Mouse (Mus musculus): ENCODE results near the gene Rpl10a. TPM values are rescaled to one million over a fixed set of nuclear protein-coding genes. Genes with fewer than 3 reads are reported as not detected.

Gene Rpl10a
- polyA plus RNA-seq, 1 experiment from 2014 or later = 367 TPM

DNA sequence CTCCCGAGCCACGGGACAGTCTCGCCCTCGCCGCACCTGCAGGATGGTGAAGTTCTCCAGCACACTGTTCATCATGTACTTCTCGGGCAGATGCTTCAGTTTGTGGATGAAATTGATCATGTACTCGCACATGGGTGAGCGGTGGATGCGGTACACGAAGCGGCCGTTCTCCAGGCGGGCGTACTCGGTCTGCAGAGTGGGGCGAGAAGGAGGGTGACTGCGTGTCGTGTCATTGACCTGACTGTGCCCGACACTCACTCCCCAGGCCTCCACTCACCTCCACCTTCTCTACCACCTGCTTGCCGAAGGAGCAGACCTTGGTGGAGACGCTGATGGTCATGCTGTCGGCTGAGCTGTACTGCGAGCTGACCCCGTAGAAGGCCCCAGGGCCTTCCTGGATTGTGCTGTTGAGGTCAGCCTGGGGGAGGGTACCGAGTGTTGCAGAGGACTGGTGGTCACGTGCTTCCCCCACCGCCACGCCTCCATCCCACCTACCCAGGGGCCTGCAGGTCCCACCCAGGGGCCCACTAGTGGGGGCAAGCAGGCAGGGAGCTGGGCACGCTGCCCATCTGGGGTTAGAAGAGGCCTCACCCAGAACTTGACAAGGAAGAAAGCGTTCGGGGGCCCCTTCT is 4.8 kb downstream of the Rpl10a start:
- Histone ChIP-seq H3K4me2 (ENCODE audit: low read depth, low read length) (no peak overlapping the region), H3K4me1 (ENCODE audit: control insufficient read depth, insufficient read depth, low read length) (peaks cover 11% of the 10 kb centered on the region), H3K9ac (replicated peaks; ENCODE audit: low read depth, low read length) (0 out of 2 replicates have a peak overlapping the region, but pooled peaks have one; percentile 3), H3K9me3 (ENCODE audit: control insufficient read depth, low read length) (no peaks in the 10 kb centered on the region), H3K36me3 (ENCODE audit: control insufficient read depth, insufficient read depth, low read length) (peaks cover 16% of the 10 kb centered on the region; the same call in 1 of the 2 replicates), H3K4me3 (ENCODE audit: low read depth, low read length) (no peak overlapping the region), H3K27ac (ENCODE audit: low read depth, low read length) (no peak overlapping the region), H3K27me3 (ENCODE audit: control insufficient read depth, insufficient read depth, low read length) (no peaks in the 10 kb centered on the region)
- no peak for ATAC-seq (ENCODE audit: low read depth)
- 56% methylated on average over 31 of the region's 31 CpGs for WGBS

DNA sequence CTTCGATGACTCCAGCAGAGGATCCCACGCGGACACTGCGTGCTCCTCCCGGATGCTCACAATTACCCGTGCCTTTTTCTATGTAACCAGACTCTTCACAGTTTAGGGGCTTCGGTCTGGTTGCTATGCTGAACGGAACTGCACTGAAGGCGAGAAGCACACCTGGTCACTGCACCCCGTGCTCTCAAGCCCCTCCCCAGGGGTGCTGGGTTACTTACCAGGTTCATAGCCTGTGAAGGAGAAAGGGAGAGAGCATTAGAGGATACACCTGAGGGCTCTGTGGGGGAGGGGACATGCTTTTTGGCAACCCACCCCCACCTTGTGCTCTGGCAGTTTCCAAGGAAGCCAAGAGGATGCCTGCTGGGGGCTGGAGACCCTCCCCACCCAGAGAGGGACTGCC is 7.0 kb downstream of the Rpl10a start:
- Histone ChIP-seq H3K4me2 (ENCODE audit: low read depth, low read length) (no peak overlapping the region), H3K4me3 (ENCODE audit: low read depth, low read length) (no peak overlapping the region), H3K9ac (replicated peaks; ENCODE audit: low read depth, low read length) (no peak overlapping the region), H3K9me3 (ENCODE audit: control insufficient read depth, low read length) (no peaks in the 10 kb centered on the region), H3K36me3 (ENCODE audit: control insufficient read depth, insufficient read depth, low read length) (peaks cover 9% of the 10 kb centered on the region; the same call in 1 of the 2 replicates), H3K4me1 (ENCODE audit: control insufficient read depth, insufficient read depth, low read length) (no peaks in the 10 kb centered on the region), H3K27ac (ENCODE audit: low read depth, low read length) (no peak overlapping the region), H3K27me3 (ENCODE audit: control insufficient read depth, insufficient read depth, low read length) (no peaks in the 10 kb centered on the region)
- 77% methylated on average over 10 of the region's 10 CpGs for WGBS
- no peak for ATAC-seq (ENCODE audit: low read depth)

DNA sequence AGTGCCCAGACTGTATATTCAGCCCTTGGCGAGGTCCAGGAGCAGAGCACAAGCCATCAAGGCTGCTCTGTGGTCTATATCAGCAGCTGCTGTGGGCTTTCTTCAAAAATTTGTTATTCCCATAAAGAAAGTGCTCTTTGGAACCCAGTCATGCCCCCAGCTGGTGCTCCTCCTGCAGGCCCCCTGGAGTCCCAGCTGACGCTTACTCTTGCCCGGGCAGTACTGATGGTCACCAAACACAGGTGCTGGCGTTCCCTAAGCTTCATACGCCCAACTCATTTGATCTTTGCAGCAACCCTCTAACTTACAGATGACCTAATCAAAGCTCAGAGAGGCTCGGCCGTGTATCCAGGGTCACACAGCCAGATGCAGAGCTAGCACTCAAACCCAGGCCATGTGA is 9.3 kb downstream of the Rpl10a start:
- Histone ChIP-seq H3K4me1 (ENCODE audit: control insufficient read depth, insufficient read depth, low read length) (peaks cover 4% of the 10 kb centered on the region; the same call in 1 of the 2 replicates), H3K9me3 (ENCODE audit: control insufficient read depth, low read length) (no peaks in the 10 kb centered on the region), H3K36me3 (ENCODE audit: control insufficient read depth, insufficient read depth, low read length) (no peaks in the 10 kb centered on the region), H3K4me2 (ENCODE audit: low read depth, low read length) (no peak overlapping the region), H3K27ac (ENCODE audit: low read depth, low read length) (no peak overlapping the region), H3K27me3 (ENCODE audit: control insufficient read depth, insufficient read depth, low read length) (no peaks in the 10 kb centered on the region), H3K4me3 (ENCODE audit: low read depth, low read length) (no peak overlapping the region), H3K9ac (replicated peaks; ENCODE audit: low read depth, low read length) (no peak overlapping the region)
- WGBS = 92% methylated on average over 7 of the region's 7 CpGs
- no peak for ATAC-seq (ENCODE audit: low read depth)

DNA sequence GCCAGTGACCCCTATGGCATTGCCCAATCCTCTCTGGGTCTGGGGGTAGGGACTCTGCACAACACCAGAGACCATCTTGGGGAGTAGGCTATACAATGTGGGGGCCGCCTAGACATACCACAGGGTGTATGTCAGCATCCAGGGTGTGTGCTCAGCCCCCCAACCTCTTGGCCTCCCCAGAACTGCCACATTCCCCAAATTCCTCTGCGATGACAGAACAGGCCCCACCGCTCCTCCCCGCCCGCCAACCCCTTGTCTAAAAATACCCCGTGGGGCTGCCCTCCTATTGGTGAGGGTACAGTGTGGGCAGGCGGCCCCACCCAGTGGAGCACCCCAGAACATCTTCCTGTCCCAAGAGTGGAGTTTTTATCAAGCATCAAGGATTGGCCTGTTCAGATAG is 12.3 kb downstream of the Rpl10a start:
- Histone ChIP-seq H3K4me1 (ENCODE audit: control insufficient read depth, insufficient read depth, low read length) (peaks cover 4% of the 10 kb centered on the region; the same call in 1 of the 2 replicates), H3K27ac (ENCODE audit: low read depth, low read length) (no peak overlapping the region), H3K36me3 (ENCODE audit: control insufficient read depth, insufficient read depth, low read length) (no peaks in the 10 kb centered on the region), H3K4me2 (ENCODE audit: low read depth, low read length) (peak overlapping the region; percentile 50), H3K27me3 (ENCODE audit: control insufficient read depth, insufficient read depth, low read length) (peaks cover 4% of the 10 kb centered on the region; the same call in 1 of the 2 replicates), H3K9ac (replicated peaks; ENCODE audit: low read depth, low read length) (peak overlapping the region; percentile 28; the same call in 1 of the 2 replicates), H3K4me3 (ENCODE audit: low read depth, low read length) (no peak overlapping the region), H3K9me3 (ENCODE audit: control insufficient read depth, low read length) (no peaks in the 10 kb centered on the region)
- ATAC-seq (ENCODE audit: low read depth) = no peak
- 81% methylated on average over 7 of the region's 7 CpGs for WGBS

DNA sequence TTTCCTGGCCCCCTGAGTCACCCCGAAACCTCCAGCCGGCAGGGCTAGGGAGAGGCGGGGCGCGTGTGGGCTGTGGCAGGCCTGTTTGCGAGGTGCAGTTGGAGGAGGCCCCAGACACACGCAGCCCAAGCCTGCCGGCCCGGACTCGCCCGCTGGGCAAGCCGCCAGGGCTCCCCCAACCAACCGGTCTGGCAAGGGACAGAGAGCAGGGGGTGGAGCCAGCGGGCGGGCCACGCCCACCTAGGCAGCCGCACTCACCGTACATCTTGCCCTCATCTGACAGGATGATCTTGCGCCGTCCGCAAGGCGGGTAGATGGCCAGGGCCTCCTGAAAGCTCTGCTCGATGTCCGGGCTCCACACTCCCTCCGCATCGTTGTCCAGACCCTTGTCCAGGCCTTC is 12.8 kb downstream of the Rpl10a start:
- no peaks in the 10 kb centered on the region for H3K36me3 ChIP-seq (ENCODE audit: control insufficient read depth, insufficient read depth, low read length)
- 0 out of 2 replicates have a peak overlapping the region, but pooled peaks have one; percentile 7 for H3K4me3 ChIP-seq (ENCODE audit: low read depth, low read length)
- peak overlapping the region; percentile 28; the same call in 1 of the 2 replicates for H3K9ac ChIP-seq (replicated peaks; ENCODE audit: low read depth, low read length)
- WGBS = 5% methylated on average over 25 of the region's 26 CpGs
- no peaks in the 10 kb centered on the region for H3K9me3 ChIP-seq (ENCODE audit: control insufficient read depth, low read length)
- peak; percentile 81 for ATAC-seq (ENCODE audit: low read depth)
- H3K27ac ChIP-seq (ENCODE audit: low read depth, low read length) = no peak overlapping the region
- peaks cover 4% of the 10 kb centered on the region; the same call in 1 of the 2 replicates for H3K4me1 ChIP-seq (ENCODE audit: control insufficient read depth, insufficient read depth, low read length)
- H3K4me2 ChIP-seq (ENCODE audit: low read depth, low read length) = peak overlapping the region; percentile 50
- H3K27me3 ChIP-seq (ENCODE audit: control insufficient read depth, insufficient read depth, low read length) = peaks cover 4% of the 10 kb centered on the region; the same call in 1 of the 2 replicates

DNA sequence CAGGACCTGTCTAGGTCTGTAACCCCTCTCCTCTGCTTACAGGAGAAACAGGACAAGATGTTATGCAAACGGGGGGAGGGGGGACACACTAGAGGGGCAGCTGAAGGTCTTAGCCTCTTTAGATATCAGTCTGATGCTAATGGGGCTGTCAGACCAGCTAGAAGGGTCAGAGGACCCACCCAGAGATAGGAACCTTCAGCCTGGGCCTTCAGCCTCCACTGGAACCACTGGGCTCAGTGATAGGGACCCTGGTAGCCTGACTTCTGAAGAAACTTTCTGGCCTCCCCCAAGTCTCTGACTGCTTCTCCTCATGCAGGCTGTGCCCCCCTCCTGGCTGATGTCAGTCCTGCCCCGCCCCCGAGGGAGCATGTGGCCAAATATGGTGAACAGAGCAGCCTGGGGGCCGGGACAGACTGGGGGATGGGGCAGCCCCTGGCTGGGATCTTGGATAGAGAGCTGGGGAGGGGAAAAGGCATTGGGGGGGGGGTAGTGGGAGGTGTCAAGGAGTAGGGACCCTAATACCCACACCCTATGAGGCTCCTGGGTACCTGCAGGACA is 15.9 kb downstream of the Rpl10a start:
- no peak overlapping the region for H3K9ac ChIP-seq (replicated peaks; ENCODE audit: low read depth, low read length)
- peaks cover 4% of the 10 kb centered on the region; the same call in 1 of the 2 replicates for H3K4me1 ChIP-seq (ENCODE audit: control insufficient read depth, insufficient read depth, low read length)
- H3K4me2 ChIP-seq (ENCODE audit: low read depth, low read length) = no peak overlapping the region
- 52% methylated on average over 4 of the region's 4 CpGs for WGBS
- no peak overlapping the region for H3K27ac ChIP-seq (ENCODE audit: low read depth, low read length)
- no peak for ATAC-seq (ENCODE audit: low read depth)
- H3K9me3 ChIP-seq (ENCODE audit: control insufficient read depth, low read length) = no peaks in the 10 kb centered on the region
- no peaks in the 10 kb centered on the region for H3K36me3 ChIP-seq (ENCODE audit: control insufficient read depth, insufficient read depth, low read length)
- peaks cover 4% of the 10 kb centered on the region; the same call in 1 of the 2 replicates for H3K27me3 ChIP-seq (ENCODE audit: control insufficient read depth, insufficient read depth, low read length)
- no peak overlapping the region for H3K4me3 ChIP-seq (ENCODE audit: low read depth, low read length)

DNA sequence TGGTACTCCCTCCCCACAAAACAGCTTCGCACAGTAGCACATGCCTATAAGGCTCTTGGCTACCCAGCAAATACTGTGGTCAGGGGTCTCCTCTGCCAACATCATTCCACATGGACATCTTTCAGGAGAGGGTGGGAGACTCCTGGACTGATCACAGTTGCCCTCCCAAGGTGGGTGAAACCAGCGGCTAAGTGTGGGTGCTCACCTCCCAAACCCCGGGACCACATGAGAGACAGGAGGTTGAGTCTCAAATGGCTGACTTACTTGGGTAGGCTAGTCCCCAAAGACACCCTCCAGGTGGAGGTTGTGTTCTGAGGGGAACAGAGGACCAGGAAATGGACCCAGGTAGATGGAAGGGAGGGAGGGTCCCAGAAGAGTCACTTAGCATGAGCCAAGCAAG is 16.4 kb downstream of the Rpl10a start:
- Histone ChIP-seq H3K9ac (replicated peaks; ENCODE audit: low read depth, low read length) (no peak overlapping the region), H3K4me3 (ENCODE audit: low read depth, low read length) (no peak overlapping the region), H3K27ac (ENCODE audit: low read depth, low read length) (no peak overlapping the region), H3K27me3 (ENCODE audit: control insufficient read depth, insufficient read depth, low read length) (peaks cover 4% of the 10 kb centered on the region; the same call in 1 of the 2 replicates), H3K9me3 (ENCODE audit: control insufficient read depth, low read length) (no peaks in the 10 kb centered on the region), H3K4me2 (ENCODE audit: low read depth, low read length) (no peak overlapping the region), H3K4me1 (ENCODE audit: control insufficient read depth, insufficient read depth, low read length) (peaks cover 4% of the 10 kb centered on the region; the same call in 1 of the 2 replicates), H3K36me3 (ENCODE audit: control insufficient read depth, insufficient read depth, low read length) (no peaks in the 10 kb centered on the region)
- 46% methylated on average over 3 of the region's 3 CpGs for WGBS
- ATAC-seq (ENCODE audit: low read depth) = no peak

DNA sequence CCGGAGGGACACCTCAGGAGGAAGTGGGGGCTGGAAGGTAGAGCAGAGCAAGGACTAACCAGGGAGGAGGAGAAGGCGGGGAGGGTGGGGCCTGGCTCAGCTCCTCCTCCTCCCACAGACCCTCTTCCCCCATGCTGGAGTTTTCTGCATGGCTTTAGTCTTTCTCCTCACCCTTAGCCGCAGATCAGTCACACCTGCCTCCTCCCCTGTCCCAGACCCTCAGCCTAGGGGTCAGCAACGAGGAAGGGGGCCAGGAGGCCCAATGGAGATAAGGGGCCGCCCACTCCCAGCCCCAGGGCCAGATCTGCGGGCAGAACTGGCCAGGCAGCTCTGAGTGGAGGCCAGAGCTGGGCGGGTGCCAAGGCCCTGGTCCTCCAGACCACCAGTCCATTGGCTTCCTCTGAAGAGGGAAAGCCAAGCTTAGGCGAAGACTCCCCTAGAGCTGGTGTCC is 17.0 kb downstream of the Rpl10a start:
- ATAC-seq (ENCODE audit: low read depth) = no peak
- Histone ChIP-seq H3K4me2 (ENCODE audit: low read depth, low read length) (no peak overlapping the region), H3K27ac (ENCODE audit: low read depth, low read length) (no peak overlapping the region), H3K9ac (replicated peaks; ENCODE audit: low read depth, low read length) (0 out of 2 replicates have a peak overlapping the region, but pooled peaks have one; percentile 11), H3K4me3 (ENCODE audit: low read depth, low read length) (no peak overlapping the region), H3K4me1 (ENCODE audit: control insufficient read depth, insufficient read depth, low read length) (peaks cover 4% of the 10 kb centered on the region; the same call in 1 of the 2 replicates), H3K9me3 (ENCODE audit: control insufficient read depth, low read length) (no peaks in the 10 kb centered on the region), H3K36me3 (ENCODE audit: control insufficient read depth, insufficient read depth, low read length) (no peaks in the 10 kb centered on the region), H3K27me3 (ENCODE audit: control insufficient read depth, insufficient read depth, low read length) (peaks cover 4% of the 10 kb centered on the region; the same call in 1 of the 2 replicates)
- 18% methylated on average over 8 of the region's 8 CpGs for WGBS

DNA sequence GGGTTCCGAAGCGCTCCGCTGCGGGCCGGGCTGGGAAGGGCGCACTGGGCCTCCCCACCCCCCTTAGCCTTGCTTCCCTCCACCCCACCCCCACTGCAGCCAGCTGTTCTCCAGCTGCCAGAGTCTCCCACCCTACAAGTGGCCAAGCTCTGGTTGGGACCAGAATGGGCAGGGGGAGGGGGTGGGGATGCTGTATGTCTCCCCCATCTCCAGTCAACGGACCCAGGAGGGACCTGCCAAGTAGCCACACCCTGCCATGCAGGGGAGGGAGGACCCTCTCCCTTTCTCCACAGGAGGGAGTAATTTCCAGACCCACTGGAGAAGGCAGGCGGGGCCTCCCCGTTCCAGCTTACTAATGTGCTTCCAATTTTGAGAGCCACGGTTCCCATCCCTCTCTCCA is 17.6 kb downstream of the Rpl10a start:
- H3K4me1 ChIP-seq (ENCODE audit: control insufficient read depth, insufficient read depth, low read length) = peaks cover 4% of the 10 kb centered on the region
- H3K27me3 ChIP-seq (ENCODE audit: control insufficient read depth, insufficient read depth, low read length) = peaks cover 4% of the 10 kb centered on the region; the same call in 1 of the 2 replicates
- no peak overlapping the region for H3K4me3 ChIP-seq (ENCODE audit: low read depth, low read length)
- H3K36me3 ChIP-seq (ENCODE audit: control insufficient read depth, insufficient read depth, low read length) = no peaks in the 10 kb centered on the region
- ATAC-seq (ENCODE audit: low read depth) = no peak
- H3K4me2 ChIP-seq (ENCODE audit: low read depth, low read length) = no peak overlapping the region
- no peaks in the 10 kb centered on the region for H3K9me3 ChIP-seq (ENCODE audit: control insufficient read depth, low read length)
- H3K27ac ChIP-seq (ENCODE audit: low read depth, low read length) = no peak overlapping the region
- H3K9ac ChIP-seq (replicated peaks; ENCODE audit: low read depth, low read length) = no peak overlapping the region
- WGBS = 9% methylated on average over 10 of the region's 10 CpGs

All from neural tube, embryonic 14.5 days (tissue).